Mouse (Mus musculus): ENCODE measurements at regions not wholly inside any gene's neighbourhood (a gene's known extent, or its start where the extent isn't known, plus 50 kb on each side); places are given as distances from the start of the nearest gene placed in this dataset.

DNA sequence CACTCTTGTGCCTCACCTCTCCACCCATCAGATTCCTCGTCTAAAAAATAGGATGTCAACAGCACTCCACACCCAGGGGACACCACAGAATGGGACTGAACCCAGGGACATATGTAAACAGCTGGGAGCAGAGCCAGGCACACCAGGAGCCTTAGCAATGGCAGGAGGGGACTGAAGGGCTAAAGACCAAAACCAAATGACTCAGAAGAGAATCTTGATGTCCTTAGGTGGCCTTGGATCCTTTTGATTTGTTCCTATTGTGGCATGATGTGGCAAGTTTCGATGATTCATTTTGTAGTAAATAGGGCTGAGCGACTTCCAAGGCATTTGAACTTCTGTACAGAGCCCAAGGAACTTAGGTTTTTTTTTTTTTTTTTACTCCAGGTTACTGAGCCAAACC lies 233.4 kb downstream of the Snx10 start:
- no peak for DNase-seq

DNA sequence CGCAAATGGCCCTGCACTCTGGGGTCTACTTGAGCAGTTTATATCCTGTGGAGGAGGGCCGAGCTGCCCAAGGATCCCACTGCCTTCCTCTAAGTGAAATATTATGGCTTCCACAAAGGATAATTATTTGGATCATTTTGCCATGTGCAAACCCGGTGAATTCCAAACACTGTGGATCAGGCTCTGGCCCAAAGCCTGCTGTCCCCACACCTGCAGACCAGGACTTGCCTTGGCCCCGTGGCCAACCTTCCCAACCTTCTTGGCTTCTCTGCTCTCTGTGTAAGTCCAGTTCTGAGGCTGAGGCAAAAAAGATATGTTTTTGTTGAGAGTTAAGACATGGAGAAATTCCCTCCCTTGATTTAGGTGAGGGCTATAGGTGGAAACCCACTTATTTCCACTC lies 234.0 kb downstream of the Snx10 start:
- DNase-seq = no peak

DNA sequence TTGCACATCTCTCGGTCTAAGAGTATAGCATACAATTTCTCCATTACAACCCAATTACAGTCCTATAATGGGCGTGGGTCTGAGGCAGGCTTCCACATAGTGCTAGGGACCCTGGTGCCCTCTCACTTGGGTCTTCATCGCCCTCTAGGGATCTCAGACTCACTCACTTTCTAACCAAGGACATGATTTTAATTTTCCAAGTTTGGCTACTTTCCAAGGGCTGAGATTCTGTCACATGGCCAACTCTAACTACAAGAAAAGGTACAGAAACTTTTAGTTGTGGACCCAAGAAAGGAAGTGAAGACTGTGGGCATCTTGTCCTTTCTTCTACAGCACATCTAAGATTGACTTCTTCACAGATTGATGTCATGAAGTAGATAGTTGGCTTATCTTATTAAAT lies 235.1 kb downstream of the Snx10 start:
- DNase-seq = no peak

DNA sequence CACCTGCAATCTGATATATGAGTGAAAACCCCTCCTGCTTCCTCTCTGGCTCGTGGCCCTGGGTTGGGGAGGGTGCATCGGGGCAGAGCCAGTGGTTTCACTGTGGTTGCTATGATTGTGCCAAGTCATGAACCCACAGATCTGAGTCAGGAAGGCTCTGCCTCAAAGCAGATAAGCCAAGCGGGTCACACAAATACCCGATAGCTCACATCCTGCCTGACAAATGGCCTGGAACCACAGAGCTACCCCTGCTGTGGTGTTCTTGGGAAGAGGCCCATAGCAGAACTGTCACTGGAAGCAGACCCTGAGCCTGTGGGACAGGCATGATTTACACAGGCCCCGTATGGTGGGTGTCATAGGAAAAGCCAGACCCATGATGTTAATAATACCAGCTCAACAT lies 236.7 kb downstream of the Snx10 start:
- no peak for DNase-seq

DNA sequence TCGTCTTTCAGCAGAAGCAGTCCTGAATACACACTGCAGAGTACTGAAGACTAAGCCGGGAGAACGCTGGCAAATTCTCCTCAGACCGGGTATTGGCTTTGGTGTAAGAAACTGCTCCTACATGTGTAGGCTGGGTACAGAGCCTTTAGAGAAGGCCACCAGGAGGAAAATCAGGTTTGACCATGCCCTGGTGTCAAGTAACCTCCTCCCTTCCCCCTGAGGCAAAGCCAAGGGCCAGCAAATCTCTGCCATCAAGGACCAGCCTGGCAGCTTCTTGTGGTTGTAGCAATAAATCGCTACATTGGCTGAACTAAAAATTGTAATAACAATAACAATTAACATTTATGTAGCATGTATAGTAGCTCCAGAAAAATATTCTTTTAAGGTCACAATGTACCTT lies 237.8 kb downstream of the Snx10 start:
- DNase-seq = no peak

DNA sequence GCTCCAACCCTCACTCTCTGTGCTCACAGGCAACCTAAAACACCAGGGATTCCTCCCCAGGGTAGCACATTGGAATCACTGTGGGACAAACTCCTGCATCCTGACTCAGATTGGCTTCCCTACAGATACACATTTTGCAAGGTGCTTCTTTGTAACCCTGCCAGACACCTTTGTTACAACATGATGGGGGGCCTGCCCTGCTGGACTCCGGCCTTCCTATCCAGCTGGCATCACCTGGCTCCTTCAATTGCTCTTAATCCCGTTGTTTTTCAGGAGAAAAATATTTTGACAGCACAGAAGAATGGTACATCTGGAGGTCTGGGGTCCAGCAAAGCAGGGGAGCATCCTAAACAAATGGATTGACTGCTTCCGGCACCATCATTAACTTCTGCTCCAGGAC lies 242.8 kb downstream of the Snx10 start:
- DNase-seq = no peak

DNA sequence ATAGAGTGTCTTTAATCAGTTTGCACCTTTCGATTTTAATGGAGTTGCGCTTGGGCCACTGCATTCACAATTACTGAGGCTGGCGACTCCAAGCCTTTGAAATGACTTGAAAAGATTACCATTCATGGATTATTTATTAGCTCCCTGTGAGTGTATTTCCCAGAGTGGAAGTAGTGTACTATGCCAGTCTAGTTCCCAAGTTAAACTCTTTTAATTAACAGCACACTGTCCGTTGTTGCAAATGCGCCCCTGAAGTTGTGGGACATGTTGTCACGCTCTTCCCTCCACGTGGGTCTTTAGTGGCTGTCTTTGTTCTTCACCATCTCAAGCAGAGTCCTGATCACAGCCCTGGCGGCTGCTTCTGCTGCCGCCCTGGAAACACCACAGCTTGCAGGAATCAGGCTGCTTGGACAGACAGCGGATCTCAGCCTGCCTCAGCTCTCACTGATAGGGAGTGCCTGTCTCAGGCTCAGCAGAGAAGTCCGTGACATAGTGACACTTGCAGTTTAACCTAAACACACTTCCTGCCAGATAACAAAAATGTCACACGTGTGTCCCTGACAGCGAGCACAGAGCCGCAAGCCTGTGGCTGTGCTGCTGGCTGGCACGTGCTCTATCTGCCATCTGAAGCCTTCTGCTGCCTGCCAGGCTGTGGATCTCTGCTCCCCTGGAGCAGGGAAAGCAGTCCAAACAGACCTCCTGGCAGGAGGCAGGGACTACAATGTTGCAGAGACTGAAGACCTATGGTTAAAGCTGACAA lies 244.1 kb downstream of the Snx10 start:
- DNase-seq = peak; percentile 32

DNA sequence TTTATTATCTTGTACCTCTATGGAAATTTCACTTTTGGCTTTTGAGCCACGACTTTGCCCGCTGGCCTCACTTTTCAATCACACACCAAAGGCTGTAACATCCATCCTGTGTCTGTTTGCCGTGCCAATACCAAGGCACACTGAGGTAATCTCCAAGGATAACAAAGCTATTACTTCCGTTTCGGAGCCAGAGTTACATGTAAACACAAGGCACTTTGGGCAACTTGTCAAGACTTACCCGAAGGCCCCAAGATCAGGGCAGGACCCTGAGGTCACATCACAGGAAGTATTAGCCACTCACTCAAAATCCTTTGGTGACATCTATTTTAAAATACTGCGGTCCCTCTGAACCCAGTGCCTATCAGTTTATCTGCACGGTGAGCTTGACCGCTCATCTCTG lies 241.3 kb downstream of the Skap2 start:
- peak; percentile 52 for DNase-seq

DNA sequence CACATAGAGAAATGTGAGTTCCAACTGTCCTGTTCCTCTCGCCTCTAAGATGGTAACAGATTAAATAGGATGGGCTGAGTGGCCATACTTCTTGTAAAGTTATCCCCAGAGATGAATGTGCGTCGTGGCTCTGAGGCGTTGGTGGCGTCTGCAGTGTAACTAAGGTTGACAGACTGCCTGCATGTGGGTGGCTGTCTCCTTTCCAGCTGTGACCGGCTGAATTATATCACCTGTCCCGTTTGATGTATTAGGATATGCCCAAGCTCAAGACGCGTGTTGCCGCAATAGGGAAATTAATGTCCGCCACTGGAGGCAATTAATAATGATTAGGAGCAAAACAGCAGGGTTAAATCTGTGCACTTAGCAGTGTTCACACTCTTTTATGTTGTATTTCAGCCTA lies 240.9 kb downstream of the Skap2 start:
- no peak for DNase-seq

DNA sequence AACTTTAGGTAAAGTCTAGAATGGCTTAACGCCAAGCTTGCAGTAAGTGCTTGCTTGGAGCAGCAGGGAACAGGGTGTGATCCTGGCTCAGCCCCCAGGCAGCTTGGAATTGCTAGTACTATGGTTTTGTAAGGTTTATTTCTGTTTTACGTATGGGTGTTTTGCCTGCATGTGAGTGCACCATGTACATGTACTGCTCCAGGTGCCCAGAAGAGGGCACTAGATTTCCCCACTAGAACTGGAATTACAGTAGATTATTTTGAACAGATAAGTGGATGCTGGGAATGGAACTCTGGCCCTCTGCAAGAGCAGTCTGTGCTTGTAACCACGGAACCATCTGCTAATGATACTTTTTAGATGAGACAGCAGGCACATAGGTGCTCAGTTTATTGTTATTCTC lies 237.6 kb downstream of the Skap2 start:
- no peak for DNase-seq

DNA sequence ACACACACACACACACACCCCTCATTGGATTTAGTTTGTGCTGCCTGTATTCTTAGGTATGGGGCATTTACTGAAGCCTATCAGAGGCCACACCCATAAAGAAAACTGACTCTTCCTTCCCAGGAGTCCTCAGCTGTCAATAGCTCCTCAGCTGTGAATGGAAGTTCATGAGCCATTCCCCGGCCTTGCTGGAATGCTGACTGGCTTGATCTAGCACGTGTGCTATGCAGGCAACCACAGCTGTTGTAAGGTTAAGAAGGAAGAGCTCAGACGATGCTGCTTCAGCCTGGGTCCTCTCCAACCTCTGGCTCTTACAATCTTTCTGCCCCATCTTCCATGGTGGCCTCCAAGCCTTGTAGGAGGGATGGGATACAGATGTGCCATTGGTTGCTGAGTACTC lies 226.7 kb downstream of the Skap2 start:
- no peak for DNase-seq

DNA sequence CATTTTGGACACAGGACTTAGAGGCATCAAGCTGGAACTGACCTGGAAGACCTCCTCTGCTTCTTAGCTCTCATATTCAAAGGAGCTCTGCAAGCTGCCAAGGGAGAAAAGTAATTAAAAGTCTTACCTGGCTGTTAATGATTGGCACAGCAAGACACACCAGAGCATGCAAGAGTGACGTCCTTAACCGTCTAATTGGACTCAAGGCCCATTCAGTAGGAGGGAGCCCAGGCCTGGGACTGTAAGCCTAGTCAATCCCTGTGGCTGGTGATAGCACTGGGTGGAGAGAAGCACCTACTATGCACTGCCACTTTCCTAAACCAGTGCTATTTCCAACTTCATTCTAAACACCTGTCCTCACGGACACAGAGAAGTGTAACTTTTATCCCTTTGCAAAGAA lies 225.5 kb downstream of the Skap2 start:
- DNase-seq = no peak

DNA sequence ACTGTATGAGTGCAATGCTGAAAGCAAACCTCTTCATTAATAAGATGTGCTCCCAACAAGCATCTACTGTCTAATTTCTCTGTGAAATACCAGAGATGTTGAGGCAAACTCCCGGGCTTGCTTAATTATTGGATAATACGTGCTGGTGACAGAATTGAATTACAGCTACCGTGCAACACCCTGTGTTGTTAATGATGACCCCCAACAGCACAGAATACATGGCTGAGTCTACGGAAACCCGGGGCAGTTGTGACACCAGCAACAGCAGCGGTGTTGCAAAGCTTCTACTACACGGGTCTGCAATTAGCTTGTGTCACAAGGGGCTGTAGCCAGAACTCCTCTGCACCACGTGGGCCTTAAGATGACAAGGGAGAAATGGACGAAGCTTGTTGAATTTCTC lies 224.2 kb downstream of the Skap2 start:
- no peak for DNase-seq

DNA sequence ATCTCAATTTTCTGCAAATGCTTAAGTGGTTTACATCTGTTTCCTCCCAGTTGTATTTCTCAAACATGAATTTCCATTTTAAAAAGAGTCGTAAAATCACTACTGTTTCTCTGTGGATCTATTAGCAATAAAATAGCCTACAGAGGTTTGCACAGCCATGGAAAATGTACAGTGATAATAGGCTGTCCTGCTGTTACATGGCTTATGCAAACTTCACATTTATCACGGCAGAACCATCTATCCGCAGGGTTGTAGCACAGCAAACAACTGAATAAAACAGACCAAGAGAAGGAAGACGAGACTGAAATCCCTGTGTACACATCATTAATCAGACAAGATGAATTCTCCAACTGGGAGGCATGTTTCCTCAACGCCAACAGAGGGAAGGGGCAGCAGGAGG lies 222.1 kb downstream of the Skap2 start:
- DNase-seq = no peak

DNA sequence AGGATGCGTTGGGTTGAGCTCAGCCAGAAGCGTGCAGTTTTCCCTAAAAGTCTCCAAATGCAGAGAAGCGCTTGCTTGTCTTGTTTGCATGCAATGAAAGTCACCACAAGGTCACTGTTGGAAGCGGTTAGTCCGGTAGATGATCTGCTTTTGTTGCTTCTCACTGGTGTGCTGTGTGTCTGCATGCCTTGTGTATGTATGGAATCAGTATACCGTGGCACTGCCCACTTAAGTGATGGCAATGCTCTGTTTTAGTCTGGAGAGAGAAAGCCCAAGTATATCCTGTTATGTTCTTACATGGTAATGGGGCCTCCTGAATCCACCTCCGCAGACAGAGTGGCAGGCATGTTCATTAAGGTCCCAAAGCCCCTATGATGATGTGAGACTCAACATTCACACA lies 221.7 kb downstream of the Skap2 start:
- no peak for DNase-seq

DNA sequence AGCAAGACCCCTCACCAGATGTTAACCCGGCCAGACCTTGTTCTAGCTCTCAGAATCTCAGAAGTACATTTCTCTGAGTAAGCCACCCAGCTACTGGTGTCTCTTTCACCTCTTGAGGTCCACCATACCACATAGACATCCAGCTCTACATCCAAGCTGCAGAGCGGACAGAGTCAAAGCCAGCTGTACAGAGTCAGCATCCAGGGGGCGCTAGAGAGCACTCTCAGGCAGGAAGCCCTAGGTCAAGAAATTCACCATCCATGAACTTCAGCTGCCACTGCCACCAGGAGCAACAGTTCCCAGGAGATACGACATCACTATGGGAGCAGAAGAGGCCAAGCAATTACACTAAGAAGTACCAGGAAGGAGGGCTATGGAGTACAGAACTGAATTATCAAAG lies 217.0 kb downstream of the Skap2 start:
- DNase-seq = peak; percentile 56

DNA sequence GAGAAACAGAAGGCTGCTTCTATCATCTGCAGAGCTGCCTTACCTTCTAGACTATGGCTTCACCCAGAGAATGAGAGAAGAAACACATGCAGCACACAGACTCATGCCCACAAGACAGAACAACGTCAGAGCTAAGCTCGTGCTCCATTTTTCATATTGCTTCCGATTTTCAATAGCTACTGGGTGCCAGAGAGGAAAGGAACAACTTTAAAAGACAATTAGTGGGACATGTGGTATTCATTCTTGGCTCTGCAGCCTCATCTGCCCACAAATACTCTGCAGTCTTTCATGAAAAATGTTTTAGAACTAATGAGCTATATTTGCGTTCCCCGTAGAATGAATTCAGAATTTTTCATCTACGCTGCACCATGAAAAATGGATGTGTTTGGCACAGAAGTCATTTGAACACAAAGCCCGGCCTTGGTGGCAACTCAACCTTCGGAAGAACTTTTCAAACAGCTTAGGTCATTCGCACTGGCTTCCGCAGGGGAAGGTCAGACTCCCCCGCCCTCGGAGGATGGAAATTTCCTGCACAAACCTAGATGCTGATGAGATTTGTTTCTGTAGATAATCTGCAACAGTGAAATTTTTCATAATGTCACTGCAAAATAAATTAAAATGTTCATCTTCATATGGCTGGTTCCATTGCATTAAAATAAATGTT lies 213.6 kb downstream of the Skap2 start:
- no peak for DNase-seq

DNA sequence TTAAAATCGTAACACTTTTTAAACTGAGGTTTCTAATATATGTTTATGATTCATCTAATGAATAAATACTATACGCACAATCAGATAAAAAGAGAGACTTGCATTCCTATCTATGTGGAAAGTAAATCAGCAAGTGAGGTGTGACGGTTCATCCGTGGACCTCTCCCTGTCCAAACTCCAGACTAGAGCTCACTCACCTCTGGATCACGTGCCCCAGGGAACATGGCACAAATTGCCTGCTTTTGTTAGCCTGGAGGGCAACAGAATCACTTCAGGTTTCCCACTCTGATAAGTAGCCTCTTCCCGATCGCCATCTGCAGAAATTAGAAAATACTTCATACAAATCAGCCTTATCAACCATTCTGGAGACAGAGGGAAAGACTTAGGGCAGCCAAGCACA lies 206.7 kb downstream of the Skap2 start:
- DNase-seq = no peak

Data from lung, postnatal 10 days (tissue).